Mouse (Mus musculus): ENCODE results near the gene Zfp426.

DNA sequence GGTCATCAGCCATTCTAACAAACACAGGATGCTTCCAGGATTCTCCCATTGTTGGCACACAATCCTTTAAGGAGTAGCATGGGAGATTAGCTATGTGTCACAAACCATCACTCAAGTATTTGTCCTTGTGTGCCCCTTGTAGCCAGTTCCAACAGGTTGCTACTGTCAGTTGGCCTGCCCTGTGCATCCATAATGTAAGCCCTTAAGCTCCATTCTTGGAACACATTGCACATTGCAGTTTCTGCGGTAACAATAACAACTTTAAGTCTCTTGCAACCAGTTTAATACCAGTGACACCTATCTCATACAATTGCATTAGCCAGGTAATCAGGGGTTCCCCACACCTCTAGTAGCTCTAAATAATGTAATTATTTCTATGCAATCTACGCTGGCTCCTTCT, 44.1 kb upstream of the Zfp426 start:
- no peak for TF ChIP-seq CTCF (IDR thresholded peaks at IDR 0.05; ENCODE audit: borderline replicate concordance, insufficient read depth, low read depth, low read length)
- no peak for TF ChIP-seq POLR2A (IDR thresholded peaks at IDR 0.05; ENCODE audit: borderline replicate concordance, insufficient read depth, low read length)

Data from cerebellum, adult 2 months (tissue).